Mouse (Mus musculus) embryonic facial prominence, embryonic 14.5 days (tissue): ENCODE results near the gene Car12. TPM values are rescaled to one million over a fixed set of nuclear protein-coding genes. Genes with fewer than 3 reads are reported as not detected.

Source experiments
- ATAC-seq: fragments of 200-750 bp; cut with Nextera tagmentation; 2 replicates; pipeline ENCODE4 v1.8.0; 2017; ENCODE audit warnings: low read depth, moderate number of reproducible peaks, moderate TSS enrichment
- DNase-seq: peaks from one replicate; pipeline ENCODE4 v3.0.0-alpha.2; 2015; ENCODE audit warnings: low spot score
- H3K27ac ChIP-seq: fragments of 300-500 bp; sonication (generic); replicated peaks from 2 replicates; pipeline ENCODE4 v1.5.1; 2014; ENCODE audit warnings: low read depth, mild to moderate bottlenecking, low read length, moderate library complexity
- H3K27me3 ChIP-seq: fragments of 300-500 bp; sonication (generic); replicated peaks from 2 replicates; pipeline ENCODE4 v1.6.1; 2014; ENCODE audit warnings: low read length; ENCODE audit not compliant: control insufficient read depth, insufficient read depth
- H3K36me3 ChIP-seq: fragments of 300-500 bp; sonication (generic); 2 replicates; pipeline ENCODE4 v1.6.1; 2014; ENCODE audit warnings: low read length, mixed read lengths; ENCODE audit not compliant: control insufficient read depth, insufficient read depth
- H3K4me1 ChIP-seq: fragments of 300-500 bp; sonication (generic); 2 replicates; pipeline ENCODE4 v1.6.1; 2014; ENCODE audit warnings: antibody characterized with exemption, low read length; ENCODE audit not compliant: control insufficient read depth, insufficient read depth
- H3K4me2 ChIP-seq: fragments of 300-500 bp; sonication (generic); 2 replicates; pipeline ENCODE4 v1.6.1; 2014; ENCODE audit warnings: low read depth, mild to moderate bottlenecking, low read length, moderate library complexity, mixed read lengths
- H3K4me3 ChIP-seq: fragments of 300-500 bp; sonication (generic); 2 replicates; pipeline ENCODE4 v1.5.1; 2014; ENCODE audit warnings: low read depth, mild to moderate bottlenecking, low read length
- H3K9ac ChIP-seq: fragments of 300-500 bp; sonication (generic); 2 replicates; pipeline ENCODE4 v1.6.1; 2014; ENCODE audit warnings: low read depth, mild to moderate bottlenecking, low read length, moderate library complexity, mixed read lengths
- H3K9me3 ChIP-seq: fragments of 300-500 bp; sonication (generic); 2 replicates; pipeline ENCODE4 v1.6.1; 2016; ENCODE audit warnings: low read length; ENCODE audit not compliant: control insufficient read depth
- WGBS: fragments of 180-500 bp; shearing (Covaris S2); extraction: QIAGEN DNeasy Blood & Tissue Kit; methylation state at CpG from one replicate; pipeline ENCODE4 v1.1.7; 2014; 5-methylcytosine and 5-hydroxymethylcytosine counted together
- polyA plus RNA-seq: library from polyadenylated mRNA; unstranded; fragments of >200 nt; fragmentation: Nextera tagmentation; extraction: Ambion mirVana; gene quantifications from 2 replicates; pipeline ENCODE4 v1.2.1, GENCODE M21; 2014

Gene Car12
- polyA plus RNA-seq, 1 experiment from 2014 or later = 10.3 TPM

DNA sequence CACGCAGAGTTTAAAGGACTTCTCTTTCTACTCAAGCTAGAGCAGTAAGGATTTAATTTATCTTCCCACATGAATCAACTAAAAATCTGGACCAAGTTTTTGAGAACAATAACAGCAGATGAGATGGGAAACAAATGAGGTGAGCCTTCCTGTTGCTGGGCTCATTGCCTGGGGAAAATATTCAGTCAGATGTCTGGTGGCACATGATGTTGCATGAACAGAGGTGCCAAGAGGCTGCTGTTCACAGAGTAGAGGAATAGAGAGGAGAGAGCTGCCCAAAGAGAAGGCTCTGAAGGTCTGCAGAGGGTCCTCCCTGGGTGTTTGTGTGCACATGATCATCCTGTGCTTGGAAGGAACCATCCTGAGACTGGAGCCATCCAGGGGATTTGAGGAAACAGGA is 37.9 kb upstream of the Car12 start:
- Histone ChIP-seq H3K36me3 (no peaks in the 10 kb centered on the region), H3K9me3 (no peaks in the 10 kb centered on the region), H3K4me3 (no peak overlapping the region), H3K4me2 (no peak overlapping the region), H3K9ac (no peak overlapping the region), H3K4me1 (no peaks in the 10 kb centered on the region), H3K27me3 (no peaks in the 10 kb centered on the region), H3K27ac (no peak overlapping the region)
- ATAC-seq = no peak
- DNase-seq = no peak
- WGBS = 62% methylated on average over 1 of the region's 1 CpGs

DNA sequence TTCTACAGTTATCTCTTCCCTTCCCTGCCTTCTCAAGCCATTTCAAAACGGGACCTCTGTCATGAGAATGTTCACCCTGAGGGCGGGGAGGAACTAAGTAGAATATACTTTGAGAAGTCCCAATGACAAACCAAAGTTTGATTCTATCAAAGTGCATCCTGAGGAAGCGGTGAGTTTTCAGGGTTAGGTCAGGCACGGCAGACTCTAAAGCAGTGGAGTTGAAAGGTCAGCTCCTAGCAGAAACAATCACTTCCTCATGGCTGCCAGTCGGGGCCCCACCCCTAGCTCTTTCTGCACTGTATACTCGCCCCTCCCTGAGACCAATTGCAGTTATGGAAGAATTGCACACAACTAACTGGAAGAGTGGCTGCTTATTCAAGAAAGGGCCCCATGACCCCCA is 33.4 kb upstream of the Car12 start:
- no peak overlapping the region for H3K27ac ChIP-seq
- no peaks in the 10 kb centered on the region for H3K36me3 ChIP-seq
- no peak overlapping the region for H3K9ac ChIP-seq
- DNase-seq (no peak), ATAC-seq (no peak)
- no peak overlapping the region for H3K4me2 ChIP-seq
- H3K9me3 ChIP-seq = no peaks in the 10 kb centered on the region
- no peak overlapping the region for H3K4me3 ChIP-seq
- 43% methylated on average over 6 of the region's 6 CpGs for WGBS
- no peaks in the 10 kb centered on the region for H3K27me3 ChIP-seq
- no peaks in the 10 kb centered on the region for H3K4me1 ChIP-seq

DNA sequence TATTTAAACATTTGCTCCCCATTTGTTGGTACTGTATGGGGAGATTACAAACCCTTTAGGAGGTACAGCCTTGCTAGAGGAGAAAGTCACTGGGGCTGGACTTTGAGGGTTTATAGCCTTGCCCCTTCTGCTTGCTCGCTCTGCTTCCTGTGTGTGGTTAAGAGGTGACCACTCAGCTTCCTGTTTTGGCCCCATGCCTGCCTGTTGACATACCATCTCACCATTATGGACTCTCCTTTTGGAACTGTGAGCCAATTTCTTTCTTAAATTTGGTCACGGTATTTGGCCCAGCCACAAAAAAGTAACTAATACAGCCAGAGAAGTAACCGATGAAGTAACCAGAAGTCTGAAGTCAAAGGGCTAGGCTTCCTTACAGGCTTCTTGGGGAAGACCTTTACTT is 30.7 kb upstream of the Car12 start:
- Histone ChIP-seq H3K9me3 (no peaks in the 10 kb centered on the region), H3K27ac (no peak overlapping the region), H3K27me3 (no peaks in the 10 kb centered on the region), H3K4me1 (no peaks in the 10 kb centered on the region), H3K36me3 (no peaks in the 10 kb centered on the region), H3K4me2 (no peak overlapping the region), H3K4me3 (no peak overlapping the region), H3K9ac (no peak overlapping the region)
- DNase-seq = no peak
- WGBS = 85% methylated on average over 3 of the region's 3 CpGs
- ATAC-seq = no peak

DNA sequence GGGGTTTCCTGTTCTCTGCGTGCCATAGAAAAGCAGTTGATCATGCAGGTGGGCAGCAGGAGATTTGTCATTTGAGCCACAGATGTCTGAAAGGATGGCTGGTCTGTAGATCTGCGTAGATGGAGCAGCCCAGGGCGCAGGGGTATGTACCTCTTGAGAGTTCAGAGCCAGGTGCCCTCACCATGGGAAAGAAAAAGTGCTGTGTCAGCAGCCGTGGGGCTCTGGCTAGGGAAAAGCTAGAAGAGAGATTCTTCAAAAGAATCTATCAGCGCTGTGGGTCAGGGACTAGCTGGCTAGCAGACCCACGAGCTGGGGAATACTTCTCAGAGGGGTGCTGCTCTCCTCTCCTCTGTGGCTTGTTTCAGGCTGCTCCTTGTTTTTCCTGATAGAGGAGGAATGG is 27.8 kb upstream of the Car12 start:
- Histone ChIP-seq H3K9me3 (no peaks in the 10 kb centered on the region), H3K4me3 (no peak overlapping the region), H3K36me3 (no peaks in the 10 kb centered on the region), H3K4me1 (peaks cover 5% of the 10 kb centered on the region; the same call in 1 of the 2 replicates), H3K4me2 (no peak overlapping the region), H3K9ac (no peak overlapping the region), H3K27ac (no peak overlapping the region), H3K27me3 (no peaks in the 10 kb centered on the region)
- no peak for ATAC-seq
- DNase-seq = no peak
- 62% methylated on average over 6 of the region's 6 CpGs for WGBS

DNA sequence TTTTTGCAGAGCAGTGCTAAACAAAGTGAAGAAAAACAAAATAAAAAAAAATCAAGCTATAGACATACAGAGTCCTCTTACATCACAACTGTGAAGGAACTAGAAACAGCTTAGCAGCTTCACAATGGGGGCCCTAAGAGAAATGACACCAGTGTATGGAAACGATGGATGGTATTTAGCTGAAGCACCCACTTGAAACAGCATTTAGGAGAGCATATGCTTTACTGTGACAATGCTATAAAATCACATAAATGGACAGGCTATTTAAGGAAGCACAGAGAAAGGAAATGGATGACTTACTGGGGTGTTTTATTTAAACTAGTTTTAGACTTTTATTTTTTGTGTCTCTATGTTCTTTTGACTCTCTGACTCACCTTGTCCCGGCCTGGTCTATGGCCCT is 25.8 kb upstream of the Car12 start:
- no peaks in the 10 kb centered on the region for H3K36me3 ChIP-seq
- H3K27me3 ChIP-seq = no peaks in the 10 kb centered on the region
- no peak overlapping the region for H3K9ac ChIP-seq
- DNase-seq (no peak), ATAC-seq (no peak)
- 87% methylated on average over 2 of the region's 2 CpGs for WGBS
- H3K4me1 ChIP-seq = peaks cover 5% of the 10 kb centered on the region; the same call in 1 of the 2 replicates
- H3K4me3 ChIP-seq = no peak overlapping the region
- no peak overlapping the region for H3K4me2 ChIP-seq
- no peaks in the 10 kb centered on the region for H3K9me3 ChIP-seq
- H3K27ac ChIP-seq = no peak overlapping the region

DNA sequence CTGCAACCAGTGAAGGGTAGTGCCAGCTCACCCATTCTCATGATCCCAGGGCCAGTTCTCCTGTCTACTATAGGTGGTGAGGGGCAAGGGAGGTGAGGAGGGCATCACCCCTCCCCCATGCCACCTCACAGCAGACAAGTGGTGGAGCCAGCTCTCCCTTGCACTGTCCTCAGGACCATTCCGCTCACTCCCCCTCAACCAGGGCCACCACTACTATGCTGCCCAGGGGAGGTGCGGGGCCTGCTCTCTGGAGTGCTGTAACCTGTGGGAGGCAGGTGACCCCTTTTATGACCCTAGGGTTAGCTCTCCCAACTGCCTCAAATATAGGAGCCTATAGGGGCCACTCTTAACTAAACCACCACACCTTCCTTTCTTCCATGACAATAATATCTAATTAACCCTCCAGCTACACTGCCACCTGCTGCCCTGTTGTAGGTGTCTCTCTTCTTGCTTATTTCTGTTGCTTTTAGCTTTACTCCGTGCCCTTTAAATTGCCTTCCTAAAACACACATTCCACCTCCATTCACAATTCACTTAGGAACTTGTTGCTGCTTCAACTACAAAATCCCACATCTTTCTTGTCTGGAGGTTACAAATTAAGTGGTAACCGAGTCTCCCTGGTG is 21.7 kb upstream of the Car12 start:
- H3K4me3 ChIP-seq = no peak overlapping the region
- 71% methylated on average over 4 of the region's 4 CpGs for WGBS
- DNase-seq (no peak), ATAC-seq (no peak)
- no peaks in the 10 kb centered on the region for H3K36me3 ChIP-seq
- H3K9me3 ChIP-seq = no peaks in the 10 kb centered on the region
- H3K9ac ChIP-seq = no peak overlapping the region
- peaks cover 5% of the 10 kb centered on the region; the same call in 1 of the 2 replicates for H3K4me1 ChIP-seq
- H3K27me3 ChIP-seq = no peaks in the 10 kb centered on the region
- no peak overlapping the region for H3K4me2 ChIP-seq
- no peak overlapping the region for H3K27ac ChIP-seq

DNA sequence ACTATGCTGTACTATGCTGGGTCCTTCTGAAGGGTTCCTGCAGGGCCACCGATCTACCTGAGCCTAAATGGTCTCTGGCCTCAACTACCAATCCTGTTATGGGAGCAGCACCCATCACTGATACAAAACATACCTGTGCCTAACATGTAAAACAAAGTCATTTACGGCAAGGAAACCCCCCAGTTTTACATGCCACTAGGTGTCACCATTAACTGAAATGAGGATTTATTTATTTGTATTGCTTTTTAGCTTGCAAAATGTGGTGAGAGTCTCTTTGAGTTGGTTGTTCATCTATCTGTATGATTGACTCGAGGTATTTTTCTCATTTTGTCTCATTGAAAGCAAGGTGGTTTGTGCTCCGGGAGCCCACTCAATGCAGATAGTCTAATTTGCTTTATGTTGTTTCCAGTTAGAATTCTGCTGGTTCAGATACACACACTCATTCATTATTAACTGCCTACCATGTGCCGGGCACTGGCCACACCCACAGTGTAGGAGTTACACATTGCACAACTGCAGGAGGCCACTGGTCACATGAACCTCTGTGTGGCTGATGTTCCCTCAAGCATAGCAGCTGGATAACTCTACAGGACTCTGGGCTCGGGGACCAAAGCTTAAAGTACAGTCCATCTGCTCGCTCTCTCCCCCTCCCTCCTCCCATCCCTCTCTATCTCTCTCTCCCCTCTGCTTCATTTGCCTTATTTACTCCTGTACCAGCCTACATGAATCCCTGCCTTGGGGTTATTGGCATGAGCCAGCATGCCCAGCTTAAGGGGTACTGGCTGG is 15.9 kb upstream of the Car12 start:
- DNase-seq = no peak
- no peaks in the 10 kb centered on the region for H3K27me3 ChIP-seq
- H3K27ac ChIP-seq = no peak overlapping the region
- H3K9me3 ChIP-seq = no peaks in the 10 kb centered on the region
- H3K4me2 ChIP-seq = no peak overlapping the region
- ATAC-seq = no peak
- no peak overlapping the region for H3K9ac ChIP-seq
- no peak overlapping the region for H3K4me3 ChIP-seq
- no peaks in the 10 kb centered on the region for H3K4me1 ChIP-seq
- WGBS = 75% methylated on average over 7 of the region's 7 CpGs
- no peaks in the 10 kb centered on the region for H3K36me3 ChIP-seq

DNA sequence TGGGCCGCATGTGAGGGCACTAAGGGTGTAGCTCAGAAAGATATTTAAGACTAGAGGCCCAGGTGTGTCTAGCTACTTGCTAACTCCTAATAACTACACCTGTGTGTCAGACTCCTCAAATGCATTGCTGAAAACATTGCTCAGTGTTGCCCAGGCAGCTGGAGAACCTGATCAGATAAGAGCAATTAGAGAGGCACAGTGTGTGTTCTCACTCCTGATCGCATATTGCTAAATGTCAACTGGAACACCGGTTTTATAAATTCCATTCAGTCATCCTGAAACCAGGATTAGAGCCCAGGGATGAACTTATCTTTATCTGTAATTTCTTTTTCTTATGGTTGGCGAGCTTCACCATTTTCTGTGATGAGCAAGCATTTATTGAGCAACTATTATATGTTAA is 13.7 kb upstream of the Car12 start:
- Histone ChIP-seq H3K4me1 (no peaks in the 10 kb centered on the region), H3K27ac (no peak overlapping the region), H3K4me3 (no peak overlapping the region), H3K9me3 (no peaks in the 10 kb centered on the region), H3K4me2 (no peak overlapping the region), H3K27me3 (no peaks in the 10 kb centered on the region), H3K9ac (no peak overlapping the region), H3K36me3 (no peaks in the 10 kb centered on the region)
- no peak for ATAC-seq
- 78% methylated on average over 4 of the region's 4 CpGs for WGBS
- DNase-seq = no peak

DNA sequence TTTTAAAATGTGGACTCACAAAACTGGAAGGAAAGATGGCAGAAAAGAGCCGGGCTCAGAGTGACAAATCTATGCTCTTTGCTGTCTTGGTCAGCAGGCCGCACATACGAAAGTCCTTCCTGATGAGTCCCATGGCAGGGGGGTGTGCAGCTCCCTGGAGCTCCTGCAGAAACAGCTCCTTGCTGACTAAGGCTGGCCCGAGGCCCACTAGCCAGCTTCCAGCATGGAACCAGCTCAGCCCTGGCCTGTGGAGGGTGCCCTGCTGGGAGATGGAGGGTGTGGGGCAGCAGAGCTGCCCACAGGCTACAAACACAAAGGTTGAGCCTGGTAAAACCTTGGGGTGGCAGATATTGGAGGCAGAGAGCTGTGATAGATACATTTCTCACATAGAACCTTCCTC is 10.5 kb upstream of the Car12 start:
- WGBS = 83% methylated on average over 4 of the region's 4 CpGs
- Histone ChIP-seq H3K27me3 (no peaks in the 10 kb centered on the region), H3K4me1 (peaks cover 10% of the 10 kb centered on the region), H3K9me3 (no peaks in the 10 kb centered on the region), H3K36me3 (no peaks in the 10 kb centered on the region), H3K27ac (no peak overlapping the region), H3K4me3 (no peak overlapping the region), H3K9ac (no peak overlapping the region), H3K4me2 (no peak overlapping the region)
- ATAC-seq (no peak), DNase-seq (no peak)
